Mouse (Mus musculus) megakaryocyte, embryonic 14.5 days (primary cell): Measurements from ENCODE around the gene Dars2.

Source experiments
- FLI1 ChIP-seq: IDR thresholded peaks from 2 replicates; pipeline ENCODE4 v1.6.1; 2012; ENCODE audit warnings: low read length, inconsistent platforms, mixed read lengths
- GATA1 ChIP-seq: IDR thresholded peaks from 3 replicates; pipeline ENCODE4 v1.6.1; 2012; ENCODE audit warnings: mixed read lengths, low read length, inconsistent platforms, borderline replicate concordance

- TF ChIP-seq GATA1 (no peak), FLI1 (no peak)
Measured at GRCm38 (mm10) chr1:161076238-161076637, 5.8 kb upstream of the Dars2 start.
